Mouse (Mus musculus): ENCODE results near the gene Porcn. TPM values are rescaled to one million over a fixed set of nuclear protein-coding genes. Genes with fewer than 3 reads are reported as not detected.

The Porcn gene
- polyA plus RNA-seq, 1 experiment from 2014 or later = 0.60 TPM

DNA sequence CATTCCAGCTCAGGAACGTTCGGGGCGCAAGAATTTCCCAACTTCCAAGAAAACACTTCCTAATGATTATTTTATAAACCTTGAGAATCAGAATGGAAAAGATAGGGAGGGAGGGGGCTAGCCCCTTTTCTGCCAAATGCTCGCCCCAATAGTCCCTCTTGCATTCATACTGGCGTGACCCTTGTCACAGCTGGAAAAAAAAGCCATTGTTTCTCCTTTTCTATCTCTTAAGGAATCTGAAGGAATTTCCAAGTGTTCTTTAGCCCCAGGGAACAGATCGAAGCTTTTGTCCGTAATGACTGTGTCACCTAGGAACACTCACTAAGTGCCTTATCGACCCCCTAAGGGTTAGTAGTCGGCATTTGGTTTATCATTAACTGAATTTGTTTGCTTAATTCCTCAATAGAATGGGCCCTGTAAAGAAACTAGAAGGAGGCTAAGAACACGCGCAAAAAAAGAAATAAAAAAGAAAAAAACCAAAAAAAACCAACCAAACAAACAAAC, 421 bp upstream of the Porcn start:
- DNase-seq (ENCODE audit: low spot score) = no peak

DNA sequence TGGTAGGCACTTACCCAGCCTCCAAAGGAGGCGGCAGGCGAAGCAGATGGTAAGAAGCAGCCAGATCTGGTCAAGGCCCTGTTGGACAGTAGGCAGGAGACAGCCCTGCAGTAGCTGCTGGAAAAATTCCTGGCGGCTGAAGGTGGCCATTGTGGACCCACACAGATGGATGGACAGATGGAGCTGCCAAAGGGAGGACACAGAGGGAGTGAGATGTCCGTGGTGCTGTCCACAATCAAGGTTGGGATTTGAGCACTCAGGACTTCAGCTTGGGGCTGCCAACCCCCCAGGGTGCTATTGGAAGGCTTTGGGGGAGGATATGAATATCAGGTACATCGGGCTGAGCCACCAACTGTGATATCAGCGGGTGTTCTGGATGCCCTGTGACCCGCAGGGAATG, 774 bp downstream of the Porcn start:
- DNase-seq (ENCODE audit: low spot score) = no peak

DNA sequence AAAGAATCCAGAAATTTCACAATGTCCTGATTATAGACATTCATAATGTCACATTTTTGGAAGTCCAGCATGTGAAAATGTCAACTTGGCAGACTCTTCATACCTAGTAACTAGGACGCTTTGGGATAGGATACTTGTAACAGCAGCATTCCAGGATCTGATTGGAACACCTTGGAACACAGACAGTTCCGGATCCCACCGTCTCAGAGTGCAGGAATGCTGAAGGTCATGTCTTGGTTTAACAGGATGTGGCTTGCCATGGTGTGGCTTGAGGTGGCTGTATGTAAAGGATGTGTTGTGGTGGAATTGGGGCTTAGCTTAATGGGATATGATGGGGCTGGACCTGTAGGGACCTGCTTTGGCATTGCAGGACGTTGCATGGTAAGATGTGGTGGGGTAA, 1.2 kb downstream of the Porcn start:
- DNase-seq (ENCODE audit: low spot score) = no peak

- no peak for DNase-seq (ENCODE audit: low spot score)
These were observed 2.2 kb downstream of the Porcn start for GRCm38 (mm10) chrX:8204076-8204475.

DNA sequence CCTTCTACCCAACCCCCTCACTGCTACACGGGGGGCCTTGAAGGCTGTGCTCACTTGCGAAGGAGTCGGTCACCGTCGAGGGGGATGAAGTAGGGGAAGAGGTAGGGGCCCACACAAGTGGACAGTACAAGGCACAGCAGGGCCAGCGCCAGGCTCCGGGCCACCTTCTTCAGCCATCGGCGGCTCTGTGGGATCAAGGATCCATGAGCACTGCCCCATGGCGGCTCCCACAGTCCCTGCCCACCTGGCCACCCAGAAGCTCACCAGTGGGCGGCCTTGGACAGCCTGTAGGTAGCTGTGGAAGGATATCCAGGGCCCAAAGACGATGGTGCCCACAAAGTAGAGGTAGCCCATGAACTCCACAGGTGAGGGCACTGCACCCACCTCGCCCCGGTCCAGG, 3.2 kb downstream of the Porcn start:
- no peak for DNase-seq (ENCODE audit: low spot score)

DNA sequence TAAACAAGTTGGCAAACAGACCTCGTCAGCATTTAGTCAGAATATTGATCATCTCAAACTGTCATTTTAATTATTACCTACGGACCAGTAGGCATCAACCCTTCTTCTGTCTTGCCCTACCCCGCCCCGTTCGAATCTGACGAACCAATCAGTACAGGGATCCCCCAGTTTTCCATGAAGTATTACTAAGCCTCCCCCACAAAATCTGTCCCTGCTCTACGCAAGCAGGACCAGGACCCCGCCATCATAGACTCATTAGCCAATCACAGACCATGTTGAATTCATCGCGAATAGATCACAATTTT, 13.0 kb downstream of the Porcn start, which contains the start of gene Ebp:
Gene Ebp (minus strand): TSS at position 94 of the 305 bp plus-strand sequence.
- no peak for DNase-seq (ENCODE audit: low spot score)

DNA sequence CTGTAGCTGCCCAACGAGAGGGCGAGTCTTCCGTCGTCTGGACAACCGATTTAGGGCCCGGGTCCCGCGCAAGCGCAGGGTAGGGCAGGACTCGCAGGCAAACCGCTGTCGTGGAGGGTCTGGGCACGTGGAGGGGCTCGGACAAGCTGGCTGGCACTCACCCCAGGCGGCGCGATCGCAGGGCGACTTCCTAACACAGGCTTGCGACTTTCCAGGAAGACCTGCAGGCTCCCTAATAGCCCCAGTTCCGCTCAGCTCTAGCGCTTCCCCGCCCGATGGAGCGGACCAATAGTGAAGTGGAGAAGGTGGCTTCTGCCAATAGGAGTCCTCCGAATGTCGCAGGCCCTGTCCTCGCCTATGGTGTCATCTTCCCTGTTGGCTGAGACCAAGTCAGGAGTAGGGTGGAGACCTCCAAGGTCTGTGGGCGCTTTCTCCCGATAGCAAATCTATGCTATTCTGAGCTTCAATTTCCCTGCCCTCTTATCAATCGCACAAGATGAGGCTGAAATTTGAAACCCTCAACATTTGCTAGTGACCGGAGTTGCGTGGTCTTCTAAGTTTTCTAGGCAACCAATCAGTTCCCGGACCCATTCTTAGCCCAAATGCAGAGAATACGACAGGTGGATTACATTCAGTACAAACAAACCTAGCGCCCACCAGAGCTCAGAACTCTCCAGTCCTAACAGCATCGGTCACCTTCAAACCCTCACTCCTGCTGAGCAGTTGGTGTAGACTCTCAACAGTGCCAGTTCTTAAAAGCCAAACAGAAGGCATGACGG, 13.5 kb downstream of the Porcn start:
- DNase-seq (ENCODE audit: low spot score) = peak; percentile 79

- DNase-seq (ENCODE audit: low spot score) = no peak
These were observed 14.1 kb downstream of the Porcn start for GRCm38 (mm10) chrX:8192126-8192639.

GRCm38 (mm10) chrX:8182871-8183540, 23.3 kb downstream of the Porcn start:
- no peak for DNase-seq (ENCODE audit: low spot score)

- no peak for DNase-seq (ENCODE audit: low spot score)
These were observed 26.7 kb downstream of the Porcn start for GRCm38 (mm10) chrX:8179646-8180045.

GRCm38 (mm10) chrX:8178871-8179270, 27.5 kb downstream of the Porcn start:
- no peak for DNase-seq (ENCODE audit: low spot score)

- DNase-seq (ENCODE audit: low spot score) = peak; percentile 87
These were observed 30.6 kb downstream of the Porcn start, which contains the start of gene Tbc1d25 for GRCm38 (mm10) chrX:8175504-8176385. Gene Tbc1d25 (minus strand): TSS chrX:8176181.

DNA sequence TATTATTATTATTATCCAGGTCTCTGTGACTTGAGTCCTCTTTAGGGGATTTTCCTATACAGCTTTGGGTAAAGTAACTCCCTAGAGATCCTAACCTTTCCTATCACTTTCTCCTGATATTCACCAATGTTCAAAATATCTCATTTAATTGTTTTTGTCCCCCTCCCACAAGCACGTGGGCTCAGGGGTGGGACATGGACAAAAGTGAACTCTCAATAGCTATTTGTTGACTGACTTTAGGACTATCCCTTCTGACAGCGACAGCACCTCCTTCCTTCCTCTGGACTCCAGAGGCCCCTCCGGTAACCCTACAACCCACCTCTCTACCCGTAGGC, 31.2 kb downstream of the Porcn start:
- DNase-seq (ENCODE audit: low spot score) = no peak

DNA sequence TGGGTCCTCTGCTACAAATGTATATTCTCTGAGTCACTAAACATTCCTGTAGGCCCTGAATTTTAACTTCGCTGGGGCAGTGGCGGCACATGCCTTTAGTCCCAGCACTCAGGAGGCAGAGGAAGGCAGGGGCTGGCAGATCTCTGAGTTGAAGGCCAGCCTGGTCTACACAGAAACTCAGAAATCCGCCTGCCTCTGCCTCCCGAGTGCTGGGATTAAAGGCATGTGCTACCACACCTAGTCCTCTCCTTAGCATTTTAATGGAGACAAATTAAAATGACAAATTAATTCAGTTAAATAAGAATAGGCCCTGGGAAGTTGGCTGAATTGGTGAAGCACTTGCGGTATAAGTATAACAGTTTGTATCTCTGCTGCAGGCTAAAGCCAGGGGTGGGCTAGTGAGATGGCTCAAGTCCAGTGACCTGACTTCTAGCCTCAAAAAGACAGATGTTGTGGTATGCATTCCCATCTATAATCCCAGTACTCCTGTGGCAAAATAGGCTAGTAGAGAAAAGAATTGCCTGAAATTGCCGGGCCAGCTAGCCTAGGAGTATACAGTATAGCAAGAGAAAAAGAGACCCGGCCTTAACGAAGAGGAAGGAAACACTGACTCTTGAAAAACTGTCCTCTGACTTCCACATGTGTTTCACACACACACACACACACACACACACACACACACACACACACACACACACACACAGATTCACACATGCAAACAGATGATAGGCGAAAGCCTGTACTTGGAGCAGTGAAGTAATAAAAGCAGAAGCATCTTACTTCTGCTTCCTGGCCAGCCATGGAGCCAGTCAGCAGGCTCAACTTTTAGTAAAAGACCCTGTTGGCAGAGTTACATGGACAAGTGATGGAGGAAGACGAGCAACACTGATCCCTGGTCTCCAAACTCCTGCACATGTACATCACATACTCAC, 38.3 kb downstream of the Porcn start:
- no peak for DNase-seq (ENCODE audit: low spot score)

DNA sequence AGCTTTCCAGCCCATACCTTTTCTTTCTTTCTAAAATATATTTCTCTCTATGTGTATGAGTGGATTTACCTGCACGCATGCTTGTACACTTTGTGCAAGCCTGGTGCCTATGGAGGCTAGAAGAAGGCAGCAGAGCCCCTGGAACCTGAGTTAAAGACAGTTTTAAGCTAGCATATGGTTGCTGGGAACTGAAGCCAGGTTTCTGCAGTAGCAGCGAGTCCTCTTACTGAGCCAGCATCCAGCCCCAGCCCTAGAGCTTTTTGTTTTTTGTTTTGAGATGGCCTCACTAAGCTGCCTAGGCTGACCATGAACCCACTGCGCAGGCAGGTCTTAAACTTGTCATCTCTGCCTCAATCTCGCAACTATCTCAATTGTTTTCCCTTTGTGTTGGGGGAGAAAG, 41.9 kb downstream of the Porcn start:
- DNase-seq (ENCODE audit: low spot score) = no peak

GRCm38 (mm10) chrX:8163076-8163475, 43.2 kb downstream of the Porcn start:
- no peak for DNase-seq (ENCODE audit: low spot score)

DNA sequence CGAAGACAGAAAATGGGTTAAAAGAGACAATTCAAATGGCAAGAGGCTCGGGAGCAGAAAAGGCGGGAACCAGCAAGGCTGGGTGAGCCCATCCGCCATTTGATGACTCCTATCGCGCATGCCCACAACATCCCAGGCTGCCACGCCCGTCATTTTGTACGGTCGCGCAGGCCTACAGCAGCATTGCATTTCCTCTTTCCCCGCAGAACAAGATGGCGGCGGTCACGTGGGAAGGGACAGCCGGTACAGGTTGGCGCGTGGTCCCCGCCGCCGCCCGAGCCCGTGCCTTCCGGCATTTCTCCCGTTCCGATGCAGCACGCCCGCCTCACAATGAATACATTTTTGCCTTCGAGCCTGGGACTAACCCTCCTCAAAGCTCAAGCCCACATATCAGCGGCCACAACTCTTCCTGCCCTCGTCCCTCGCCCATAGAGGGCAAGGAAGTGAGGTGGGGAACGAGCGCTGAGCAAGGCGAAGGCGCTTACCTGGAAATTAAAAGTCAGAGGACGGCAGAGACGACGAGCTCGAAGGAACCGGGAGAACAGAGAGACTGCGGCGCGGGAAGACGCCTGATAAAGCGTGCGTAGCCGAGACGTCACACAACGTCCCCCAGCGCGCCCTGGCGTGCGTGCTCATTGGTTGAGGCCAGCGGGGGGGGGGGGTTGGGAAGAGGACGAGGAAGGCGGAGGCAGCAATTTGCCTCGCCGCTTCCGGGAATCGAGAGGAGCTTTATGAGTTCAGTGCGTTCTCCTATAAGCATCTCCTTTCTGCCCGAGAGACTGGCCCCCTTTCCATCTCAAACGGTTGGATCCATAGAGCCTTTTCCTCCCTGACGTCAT, 61.0 kb downstream of the Porcn start, which contains the start of gene Rbm3:
Gene Rbm3 (minus strand): TSS at position 728 of the 839 bp plus-strand sequence.
- peak; percentile 89 for DNase-seq (ENCODE audit: low spot score)
